Mouse (Mus musculus) kidney, embryonic 14.5 days (tissue): ENCODE measurements around the gene Ccdc85c. TPM values are rescaled to one million over a fixed set of nuclear protein-coding genes. Genes with fewer than 3 reads are reported as not detected.

ENCODE experiments used
- ATAC-seq: fragments of 200-750 bp; cut with Nextera tagmentation; 2 replicates; pipeline ENCODE4 v1.8.0; 2017; ENCODE audit warnings: moderate number of reproducible peaks, mild to moderate bottlenecking, moderate TSS enrichment, moderate library complexity; ENCODE audit not compliant: low FRiP score, low TSS enrichment
- H3K27ac ChIP-seq: fragments of 300-500 bp; sonication (generic); 2 replicates; pipeline ENCODE4 v1.5.1; 2014; ENCODE audit warnings: low read depth, mild to moderate bottlenecking, low read length, moderate library complexity, mixed read lengths
- H3K27me3 ChIP-seq: fragments of 300-500 bp; sonication (generic); 2 replicates; pipeline ENCODE4 v1.6.1; 2014; ENCODE audit warnings: mild to moderate bottlenecking, low read length; ENCODE audit not compliant: control insufficient read depth, insufficient read depth
- H3K36me3 ChIP-seq: fragments of 300-500 bp; sonication (generic); 2 replicates; pipeline ENCODE4 v1.6.1; 2014; ENCODE audit warnings: low read length, mixed read lengths; ENCODE audit not compliant: control insufficient read depth, insufficient read depth
- H3K4me1 ChIP-seq: fragments of 300-500 bp; sonication (generic); 2 replicates; pipeline ENCODE4 v1.6.1; 2014; ENCODE audit warnings: low read length, mixed read lengths; ENCODE audit not compliant: control insufficient read depth, insufficient read depth
- H3K4me2 ChIP-seq: fragments of 300-500 bp; sonication (generic); replicated peaks from 2 replicates; pipeline ENCODE4 v1.6.1; 2014; ENCODE audit warnings: low read depth, mild to moderate bottlenecking, low read length
- H3K4me3 ChIP-seq: fragments of 300-500 bp; sonication (generic); 2 replicates; pipeline ENCODE4 v1.5.1; 2014; ENCODE audit warnings: mild to moderate bottlenecking, low read length
- H3K9ac ChIP-seq: fragments of 300-500 bp; sonication (generic); 2 replicates; pipeline ENCODE4 v1.6.1; 2014; ENCODE audit warnings: low read depth, mild to moderate bottlenecking, low read length, moderate library complexity
- H3K9me3 ChIP-seq: fragments of 300-500 bp; sonication (generic); 2 replicates; pipeline ENCODE4 v1.6.1; 2016; ENCODE audit warnings: low read length; ENCODE audit not compliant: control insufficient read depth
- whole genome bisulfite sequencing: fragments of 180-500 bp; shearing (Covaris S2); extraction: QIAGEN DNeasy Blood & Tissue Kit; methylation state at CpG from one replicate; pipeline ENCODE4 v1.1.7; 2014; 5-methylcytosine and 5-hydroxymethylcytosine counted together
- polyA plus RNA-seq: library from polyadenylated mRNA; unstranded; fragments of >200 nt; fragmentation: Nextera tagmentation; extraction: Ambion mirVana; gene quantifications from 2 replicates; pipeline ENCODE4 v1.2.1, GENCODE M21; 2014

Gene Ccdc85c
- polyA plus RNA-seq, 1 experiment from 2014 or later = 9.9 TPM

- H3K36me3 ChIP-seq = no peaks in the 10 kb centered on the region
- WGBS = 75% methylated on average over 3 of the region's 3 CpGs
- H3K4me2 ChIP-seq = no peak overlapping the region
- peaks cover 27% of the 10 kb centered on the region for H3K4me1 ChIP-seq
- H3K9me3 ChIP-seq = no peaks in the 10 kb centered on the region
- no peak overlapping the region for H3K4me3 ChIP-seq
- H3K9ac ChIP-seq = no peak overlapping the region
- H3K27me3 ChIP-seq = no peaks in the 10 kb centered on the region
- no peak overlapping the region for H3K27ac ChIP-seq
- no peak for ATAC-seq
Measured at GRCm38 (mm10) chr12:108176366-108176765, 98.9 kb downstream of the Ccdc85c start.

GRCm38 (mm10) chr12:108174606-108175505 is 100.4 kb downstream of the Ccdc85c start:
- H3K9me3 ChIP-seq = no peaks in the 10 kb centered on the region
- H3K4me1 ChIP-seq = peaks cover 19% of the 10 kb centered on the region
- H3K36me3 ChIP-seq = no peaks in the 10 kb centered on the region
- H3K27ac ChIP-seq = no peak overlapping the region
- 70% methylated on average over 8 of the region's 8 CpGs for WGBS
- no peak overlapping the region for H3K9ac ChIP-seq
- no peak overlapping the region for H3K4me3 ChIP-seq
- no peak overlapping the region for H3K4me2 ChIP-seq
- no peak for ATAC-seq
- no peaks in the 10 kb centered on the region for H3K27me3 ChIP-seq

- Histone ChIP-seq H3K9me3 (no peaks in the 10 kb centered on the region), H3K27me3 (no peaks in the 10 kb centered on the region), H3K27ac (no peak overlapping the region), H3K9ac (no peak overlapping the region), H3K4me2 (no peak overlapping the region), H3K36me3 (no peaks in the 10 kb centered on the region), H3K4me1 (peaks cover 14% of the 10 kb centered on the region), H3K4me3 (no peak overlapping the region)
- ATAC-seq = no peak
- 56% methylated on average over 4 of the region's 4 CpGs for WGBS
Measured at GRCm38 (mm10) chr12:108172639-108173038, 102.6 kb downstream of the Ccdc85c start.

GRCm38 (mm10) chr12:108171336-108171735 is 103.9 kb downstream of the Ccdc85c start:
- no peaks in the 10 kb centered on the region for H3K9me3 ChIP-seq
- peaks cover 3% of the 10 kb centered on the region; the same call in 1 of the 2 replicates for H3K4me1 ChIP-seq
- H3K4me3 ChIP-seq = no peak overlapping the region
- H3K27ac ChIP-seq = no peak overlapping the region
- no peaks in the 10 kb centered on the region for H3K36me3 ChIP-seq
- no peak for ATAC-seq
- H3K9ac ChIP-seq = no peak overlapping the region
- H3K27me3 ChIP-seq = no peaks in the 10 kb centered on the region
- no peak overlapping the region for H3K4me2 ChIP-seq

GRCm38 (mm10) chr12:108170467-108170866 is 104.8 kb downstream of the Ccdc85c start:
- no peaks in the 10 kb centered on the region for H3K27me3 ChIP-seq
- 91% methylated on average over 3 of the region's 3 CpGs for WGBS
- H3K4me3 ChIP-seq = no peak overlapping the region
- H3K4me2 ChIP-seq = no peak overlapping the region
- no peak overlapping the region for H3K9ac ChIP-seq
- ATAC-seq = no peak
- no peaks in the 10 kb centered on the region for H3K9me3 ChIP-seq
- no peaks in the 10 kb centered on the region; the same call in 1 of the 2 replicates for H3K4me1 ChIP-seq
- no peaks in the 10 kb centered on the region for H3K36me3 ChIP-seq
- no peak overlapping the region for H3K27ac ChIP-seq

GRCm38 (mm10) chr12:108168909-108169308 is 106.3 kb downstream of the Ccdc85c start:
- Histone ChIP-seq H3K27ac (no peak overlapping the region), H3K4me2 (no peak overlapping the region), H3K9ac (no peak overlapping the region), H3K9me3 (no peaks in the 10 kb centered on the region), H3K4me1 (no peaks in the 10 kb centered on the region; the same call in 1 of the 2 replicates), H3K27me3 (no peaks in the 10 kb centered on the region), H3K4me3 (no peak overlapping the region), H3K36me3 (peaks cover 5% of the 10 kb centered on the region; the same call in 1 of the 2 replicates)
- WGBS = 61% methylated on average over 3 of the region's 3 CpGs
- no peak for ATAC-seq

- Histone ChIP-seq H3K36me3 (peaks cover 43% of the 10 kb centered on the region), H3K4me1 (no peaks in the 10 kb centered on the region), H3K4me2 (no peak overlapping the region), H3K9ac (no peak overlapping the region), H3K4me3 (no peak overlapping the region), H3K27ac (no peak overlapping the region), H3K9me3 (no peaks in the 10 kb centered on the region), H3K27me3 (no peaks in the 10 kb centered on the region)
- no peak for ATAC-seq
- 88% methylated on average over 3 of the region's 3 CpGs for WGBS
Measured at GRCm38 (mm10) chr12:108163706-108164105, 111.5 kb downstream of the Ccdc85c start.

- no peak for ATAC-seq
- 92% methylated on average over 1 of the region's 1 CpGs for WGBS
- Histone ChIP-seq H3K27ac (no peak overlapping the region), H3K4me1 (no peaks in the 10 kb centered on the region), H3K27me3 (no peaks in the 10 kb centered on the region), H3K36me3 (peaks cover 52% of the 10 kb centered on the region), H3K9me3 (no peaks in the 10 kb centered on the region), H3K9ac (no peak overlapping the region), H3K4me2 (no peak overlapping the region), H3K4me3 (no peak overlapping the region)
Measured at GRCm38 (mm10) chr12:108162036-108162435, 113.2 kb downstream of the Ccdc85c start.

GRCm38 (mm10) chr12:108159863-108160262 is 115.4 kb downstream of the Ccdc85c start:
- peaks cover 65% of the 10 kb centered on the region for H3K36me3 ChIP-seq
- no peak overlapping the region for H3K27ac ChIP-seq
- H3K27me3 ChIP-seq = no peaks in the 10 kb centered on the region
- no peaks in the 10 kb centered on the region for H3K4me1 ChIP-seq
- H3K9me3 ChIP-seq = no peaks in the 10 kb centered on the region
- ATAC-seq = no peak
- no peak overlapping the region for H3K4me3 ChIP-seq
- no peak overlapping the region for H3K9ac ChIP-seq
- no peak overlapping the region for H3K4me2 ChIP-seq
